18 mouse cellular contexts compared by ENCODE assay signal in genomic region chr9:58871141-58871540, GRCm38 (mm10).
"Had no signal": no experiment of that assay in that cellular context is flagged by ENCODE, and none has a peak within 500 bp of the region (broad histone marks: within the 10 kb centered on the region; RNA-seq: fewer than 3 reads in every experiment).

No protein-coding gene starts in this region.

- H3K9ac ChIP-seq: lung, embryonic 14.5 days; midbrain, embryonic 13.5 days; neural tube, embryonic 13.5 days; neural tube, embryonic 15.5 days had no signal

- H3K4me3 ChIP-seq: midbrain, embryonic 10.5 days; midbrain, embryonic 13.5 days; myocyte; neural tube, embryonic 13.5 days; neural tube, embryonic 15.5 days had no signal

- DNase-seq: lung, adult 18-20 months; lung, embryonic 14.5 days; lung, postnatal 10 days; lung, postnatal 4 days; retina, postnatal 1 day; right cerebral cortex, adult 18-20 months; right cerebral cortex, postnatal 25 days; right cerebral cortex, postnatal 4 days; spleen, adult 18-20 months; thymus, adult 18-20 months; thymus, postnatal 14 days; thymus, postnatal 36 days had no signal

- ATAC-seq: midbrain, embryonic 13.5 days; midbrain, embryonic 16.5 days had no signal

- H3K4me2 ChIP-seq: lung, embryonic 14.5 days; midbrain, embryonic 13.5 days; neural tube, embryonic 13.5 days; neural tube, embryonic 15.5 days had no signal

- H3K27me3 ChIP-seq: midbrain, embryonic 13.5 days; neural tube, embryonic 13.5 days; neural tube, embryonic 15.5 days had no signal

- H3K27ac ChIP-seq: midbrain, embryonic 10.5 days; midbrain, embryonic 13.5 days; neural tube, embryonic 13.5 days; neural tube, embryonic 15.5 days had no signal

- H3K9me3 ChIP-seq: midbrain, embryonic 10.5 days; midbrain, embryonic 13.5 days; neural tube, embryonic 13.5 days; neural tube, embryonic 15.5 days had no signal

- H3K4me1 ChIP-seq: midbrain, embryonic 10.5 days; midbrain, embryonic 13.5 days; neural tube, embryonic 13.5 days; neural tube, embryonic 15.5 days had no signal
